Mouse (Mus musculus) heart, embryonic 16.5 days (tissue): ENCODE measurements around the gene Papss2. TPM values are rescaled to one million over a fixed set of nuclear protein-coding genes. Genes with fewer than 3 reads are reported as not detected.

Source experiments
- ATAC-seq: fragments of 200-750 bp; cut with Nextera tagmentation; replicated peaks from 2 replicates; pipeline ENCODE4 v1.8.0; 2017; ENCODE audit warnings: moderate number of reproducible peaks; ENCODE audit not compliant: insufficient read depth, low FRiP score; ENCODE audit errors: extremely low read depth
- H3K27ac ChIP-seq: fragments of 300-500 bp; sonication (generic); 2 replicates; pipeline ENCODE4 v1.5.1; 2014; ENCODE audit warnings: mild to moderate bottlenecking, low read length, control low read depth, moderate library complexity
- H3K27me3 ChIP-seq: fragments of 300-500 bp; sonication (generic); 2 replicates; pipeline ENCODE4 v1.6.1; 2014; ENCODE audit warnings: low read length, mixed read lengths; ENCODE audit not compliant: control insufficient read depth, insufficient read depth
- H3K36me3 ChIP-seq: fragments of 300-500 bp; sonication (generic); 2 replicates; pipeline ENCODE4 v1.6.1; 2014; ENCODE audit not compliant: control insufficient read depth, insufficient read depth
- H3K4me1 ChIP-seq: fragments of 300-500 bp; sonication (generic); 2 replicates; pipeline ENCODE4 v1.6.1; 2014; ENCODE audit warnings: low read length, mixed read lengths; ENCODE audit not compliant: control insufficient read depth, insufficient read depth
- H3K4me2 ChIP-seq: fragments of 300-500 bp; sonication (generic); 2 replicates; pipeline ENCODE4 v1.6.1; 2014; ENCODE audit warnings: low read depth, mild to moderate bottlenecking, control low read depth, low read length
- H3K4me3 ChIP-seq: fragments of 300-500 bp; sonication (generic); 2 replicates; pipeline ENCODE4 v1.5.1; 2014; ENCODE audit warnings: mild to moderate bottlenecking, control low read depth, low read length
- H3K9ac ChIP-seq: fragments of 300-500 bp; sonication (generic); 2 replicates; pipeline ENCODE4 v1.6.1; 2014; ENCODE audit warnings: low read length, control low read depth
- H3K9me3 ChIP-seq: fragments of 300-500 bp; sonication (generic); replicated peaks from 2 replicates; pipeline ENCODE4 v1.6.1; 2016; ENCODE audit warnings: low read length; ENCODE audit not compliant: control insufficient read depth
- WGBS: fragments of 180-500 bp; shearing (Covaris S2); extraction: QIAGEN DNeasy Blood & Tissue Kit; methylation state at CpG from one replicate; pipeline ENCODE4 v1.1.7; 2014; 5-methylcytosine and 5-hydroxymethylcytosine counted together
- polyA plus RNA-seq: library from polyadenylated mRNA; unstranded; fragments of >200 nt; fragmentation: Nextera tagmentation; extraction: Ambion mirVana; gene quantifications from 2 replicates; pipeline ENCODE4 v1.2.1, GENCODE M21; 2015

Gene Papss2
- polyA plus RNA-seq, 1 experiment from 2014 or later, result 5.8 TPM

DNA sequence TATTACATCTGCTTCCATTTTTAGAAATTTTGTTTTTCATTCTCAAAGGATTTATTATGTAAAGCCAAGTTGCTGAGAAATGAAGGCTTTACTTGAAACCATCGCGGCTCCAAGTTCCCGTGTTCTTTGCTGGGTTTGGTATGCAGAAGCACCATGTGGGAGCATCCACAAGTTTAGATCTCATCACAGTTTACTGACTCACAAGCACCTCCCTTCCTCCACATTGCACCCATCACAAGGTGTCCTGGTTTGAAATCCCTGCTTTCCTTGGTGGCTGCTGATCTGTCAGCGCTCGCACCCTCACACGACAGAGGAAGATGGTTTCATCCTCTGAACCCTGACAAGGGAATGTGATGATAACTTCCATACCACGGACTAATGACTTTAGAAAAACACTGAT, 45.9 kb downstream of the Papss2 start:
- H3K27ac ChIP-seq, result no peak overlapping the region
- ATAC-seq, result no peak
- peaks cover 6% of the 10 kb centered on the region for H3K36me3 ChIP-seq
- no peak overlapping the region for H3K4me2 ChIP-seq
- H3K9me3 ChIP-seq, result no peaks in the 10 kb centered on the region; the same call in 1 of the 2 replicates
- WGBS, result 77% methylated on average over 7 of the region's 7 CpGs
- H3K4me3 ChIP-seq, result no peak overlapping the region
- no peaks in the 10 kb centered on the region for H3K27me3 ChIP-seq
- H3K9ac ChIP-seq, result no peak overlapping the region
- H3K4me1 ChIP-seq, result peaks cover 16% of the 10 kb centered on the region

DNA sequence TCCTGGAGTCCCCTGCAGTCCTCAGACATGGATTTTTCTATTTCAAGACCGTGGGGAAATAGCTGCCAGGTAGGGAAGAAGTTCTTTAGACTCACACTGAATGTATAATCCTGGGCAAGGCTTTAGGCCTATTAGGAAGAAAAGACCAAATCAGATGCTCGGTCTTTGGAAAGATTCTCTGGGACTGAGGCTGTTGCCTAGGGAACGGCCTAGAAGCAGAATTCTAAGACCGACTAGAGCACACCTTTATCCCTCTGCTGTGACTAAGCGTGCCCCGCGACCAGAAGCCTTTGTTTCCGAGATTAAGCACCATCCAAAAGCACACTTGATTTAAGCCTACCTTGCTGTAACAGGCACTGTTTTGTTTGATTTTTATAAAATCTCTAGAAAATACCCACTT, 46.4 kb downstream of the Papss2 start:
- Histone ChIP-seq H3K36me3 (peaks cover 6% of the 10 kb centered on the region), H3K27me3 (no peaks in the 10 kb centered on the region), H3K4me2 (no peak overlapping the region), H3K4me3 (no peak overlapping the region), H3K9ac (no peak overlapping the region), H3K9me3 (no peaks in the 10 kb centered on the region; the same call in 1 of the 2 replicates), H3K27ac (no peak overlapping the region), H3K4me1 (peaks cover 13% of the 10 kb centered on the region)
- 90% methylated on average over 8 of the region's 8 CpGs for WGBS
- ATAC-seq, result no peak

DNA sequence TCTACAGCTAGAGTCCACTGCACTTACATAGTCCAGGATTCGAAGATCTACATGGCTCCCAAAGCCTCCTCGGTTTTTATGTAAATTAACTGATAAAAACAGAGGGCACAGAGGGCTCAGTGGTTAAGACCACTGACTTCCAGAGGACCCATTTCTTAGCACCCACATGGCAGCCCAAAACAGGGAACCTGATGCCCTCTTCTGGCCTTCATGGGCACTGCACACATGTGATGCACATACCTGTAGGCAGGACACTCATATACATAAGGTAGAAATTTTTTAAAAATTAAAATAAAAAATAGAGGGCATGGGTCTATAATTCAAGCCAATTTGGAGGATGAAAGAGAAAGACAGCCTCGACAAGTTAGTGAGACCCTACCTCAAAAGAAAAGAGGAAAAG, 48.1 kb downstream of the Papss2 start:
- Histone ChIP-seq H3K9ac (no peak overlapping the region), H3K36me3 (peaks cover 6% of the 10 kb centered on the region), H3K4me2 (no peak overlapping the region), H3K27me3 (no peaks in the 10 kb centered on the region), H3K9me3 (no peaks in the 10 kb centered on the region; the same call in 1 of the 2 replicates), H3K4me3 (no peak overlapping the region), H3K4me1 (no peaks in the 10 kb centered on the region; the same call in 1 of the 2 replicates), H3K27ac (no peak overlapping the region)
- WGBS, result 87% methylated on average over 3 of the region's 3 CpGs
- no peak for ATAC-seq

DNA sequence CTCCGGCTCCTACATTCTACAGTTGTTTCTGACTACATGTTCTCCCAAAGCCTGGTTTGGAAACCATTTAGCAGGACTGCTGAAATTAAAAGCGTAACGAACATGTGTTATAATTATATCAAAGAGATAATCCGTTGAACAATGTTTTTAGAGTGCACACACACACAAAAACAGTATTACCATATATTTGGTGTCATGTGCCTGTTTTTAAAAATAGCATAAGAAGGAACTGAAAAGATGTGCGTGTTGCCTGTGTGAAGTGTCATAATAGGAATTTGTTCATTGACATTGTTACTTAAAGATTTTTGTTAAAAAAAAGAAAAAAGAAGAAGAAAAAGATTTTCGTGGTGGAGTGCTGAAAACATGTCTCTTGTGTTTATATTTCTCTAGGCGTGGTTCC, 50.3 kb downstream of the Papss2 start:
- Histone ChIP-seq H3K4me1 (no peaks in the 10 kb centered on the region; the same call in 1 of the 2 replicates), H3K27ac (no peak overlapping the region), H3K9ac (no peak overlapping the region), H3K27me3 (no peaks in the 10 kb centered on the region), H3K4me2 (no peak overlapping the region), H3K9me3 (no peaks in the 10 kb centered on the region; the same call in 1 of the 2 replicates), H3K36me3 (peaks cover 6% of the 10 kb centered on the region), H3K4me3 (no peak overlapping the region)
- ATAC-seq, result no peak
- WGBS, result 86% methylated on average over 7 of the region's 7 CpGs

DNA sequence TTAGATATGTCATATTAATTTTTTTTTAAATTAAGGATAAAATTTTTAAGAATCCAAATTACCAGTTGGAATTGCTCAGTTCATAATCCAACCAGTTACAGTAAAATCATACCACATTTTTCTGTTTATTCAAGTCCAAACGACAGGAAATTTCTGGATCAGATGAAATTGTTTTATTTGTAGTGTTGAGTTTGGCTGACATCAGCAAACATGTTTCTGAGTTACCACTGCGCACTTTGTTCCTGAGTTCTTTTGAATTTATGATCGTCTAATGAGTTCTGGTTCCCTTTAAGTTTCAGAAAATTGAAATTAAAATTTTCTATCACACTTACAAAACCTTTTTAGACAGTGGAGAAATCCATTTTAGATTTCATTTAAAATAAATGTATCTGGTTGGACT, 50.8 kb downstream of the Papss2 start:
- H3K36me3 ChIP-seq, result peaks cover 6% of the 10 kb centered on the region
- H3K9ac ChIP-seq, result no peak overlapping the region
- H3K27me3 ChIP-seq, result no peaks in the 10 kb centered on the region
- no peaks in the 10 kb centered on the region; the same call in 1 of the 2 replicates for H3K4me1 ChIP-seq
- H3K4me2 ChIP-seq, result no peak overlapping the region
- no peaks in the 10 kb centered on the region; the same call in 1 of the 2 replicates for H3K9me3 ChIP-seq
- WGBS, result 85% methylated on average over 3 of the region's 3 CpGs
- no peak for ATAC-seq
- H3K4me3 ChIP-seq, result no peak overlapping the region
- no peak overlapping the region for H3K27ac ChIP-seq

DNA sequence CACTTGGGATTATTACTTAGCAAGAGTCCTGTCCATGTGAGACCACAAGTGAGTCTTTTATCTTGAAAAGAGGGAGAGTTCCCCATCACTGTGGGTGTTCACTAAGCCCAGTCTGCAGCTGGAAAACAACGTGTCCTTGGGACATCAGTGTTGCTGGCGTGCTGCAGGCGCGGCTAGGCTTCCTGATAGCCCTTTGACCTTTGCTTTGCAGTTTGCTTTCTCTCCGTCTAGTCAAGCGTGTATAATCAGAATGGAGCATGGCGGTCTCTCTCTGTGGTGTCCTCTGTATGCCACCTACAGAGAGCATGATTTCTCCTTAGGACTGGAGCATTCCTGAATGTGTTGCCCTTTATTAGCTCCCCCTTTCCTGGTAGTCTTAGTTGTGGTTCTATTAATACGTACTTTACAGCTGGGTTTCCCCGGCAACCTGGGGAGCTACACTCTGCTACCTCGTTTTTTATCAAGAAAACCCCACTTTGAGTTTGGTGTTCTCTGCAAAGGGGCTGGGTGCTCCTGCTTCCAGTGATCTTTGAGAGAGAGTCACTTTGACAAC, 52.5 kb downstream of the Papss2 start:
- Histone ChIP-seq H3K4me3 (no peak overlapping the region), H3K4me2 (0 out of 2 replicates have a peak overlapping the region, but pooled peaks have one; percentile 13), H3K9me3 (no peaks in the 10 kb centered on the region; the same call in 1 of the 2 replicates), H3K4me1 (no peaks in the 10 kb centered on the region; the same call in 1 of the 2 replicates), H3K27ac (no peak overlapping the region), H3K27me3 (no peaks in the 10 kb centered on the region), H3K9ac (no peak overlapping the region), H3K36me3 (peaks cover 6% of the 10 kb centered on the region)
- 31% methylated on average over 10 of the region's 10 CpGs for whole genome bisulfite sequencing
- no peak for ATAC-seq

DNA sequence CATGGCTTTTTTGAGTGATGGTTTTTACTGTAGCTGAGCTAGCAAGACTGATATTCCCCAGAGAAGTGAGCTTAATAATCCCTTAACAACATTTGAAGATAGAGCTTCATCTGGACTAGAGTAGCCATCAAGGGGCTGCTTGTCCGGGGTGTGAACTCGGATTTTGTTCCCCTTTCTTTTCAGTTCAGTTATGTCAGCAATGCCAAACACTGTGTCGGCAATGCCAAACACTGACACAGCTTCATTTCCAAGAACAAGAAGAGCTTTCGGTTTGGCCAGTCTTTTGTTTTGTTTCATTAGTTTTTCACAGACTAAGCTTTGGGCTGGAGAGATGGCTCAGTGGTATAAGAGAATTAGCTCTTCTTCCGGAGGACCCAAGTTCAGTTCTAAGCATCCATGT, 55.5 kb downstream of the Papss2 start:
- 87% methylated on average over 5 of the region's 5 CpGs for WGBS
- Histone ChIP-seq H3K27me3 (no peaks in the 10 kb centered on the region), H3K9me3 (no peaks in the 10 kb centered on the region), H3K27ac (no peak overlapping the region), H3K4me2 (no peak overlapping the region), H3K36me3 (no peaks in the 10 kb centered on the region), H3K4me3 (no peak overlapping the region), H3K4me1 (no peaks in the 10 kb centered on the region; the same call in 1 of the 2 replicates), H3K9ac (no peak overlapping the region)
- no peak for ATAC-seq

DNA sequence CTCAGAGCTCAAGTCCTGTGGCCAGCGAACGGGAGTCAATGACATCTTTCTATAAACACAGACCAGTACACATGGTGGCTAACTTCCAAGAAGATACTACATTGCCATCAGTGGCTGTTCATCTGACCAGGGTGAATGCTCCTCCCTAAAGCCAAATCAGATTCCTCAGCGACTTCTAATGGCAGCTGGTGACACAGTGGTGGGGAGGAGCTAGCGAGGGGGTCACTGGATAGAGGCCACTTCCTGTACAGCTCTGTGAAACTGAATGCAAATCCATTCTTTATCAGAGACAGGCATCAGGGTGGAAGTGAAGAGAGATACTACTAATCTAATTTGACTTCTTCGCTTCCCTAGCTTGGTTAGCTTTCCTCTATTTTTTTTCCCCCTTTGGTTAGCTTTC, 57.5 kb downstream of the Papss2 start:
- H3K9me3 ChIP-seq, result no peaks in the 10 kb centered on the region
- no peak overlapping the region for H3K9ac ChIP-seq
- 73% methylated on average over 5 of the region's 5 CpGs for WGBS
- H3K4me3 ChIP-seq, result no peak overlapping the region
- no peak overlapping the region for H3K27ac ChIP-seq
- ATAC-seq, result no peak
- H3K4me1 ChIP-seq, result no peaks in the 10 kb centered on the region
- H3K27me3 ChIP-seq, result no peaks in the 10 kb centered on the region
- H3K36me3 ChIP-seq, result no peaks in the 10 kb centered on the region
- H3K4me2 ChIP-seq, result no peak overlapping the region

DNA sequence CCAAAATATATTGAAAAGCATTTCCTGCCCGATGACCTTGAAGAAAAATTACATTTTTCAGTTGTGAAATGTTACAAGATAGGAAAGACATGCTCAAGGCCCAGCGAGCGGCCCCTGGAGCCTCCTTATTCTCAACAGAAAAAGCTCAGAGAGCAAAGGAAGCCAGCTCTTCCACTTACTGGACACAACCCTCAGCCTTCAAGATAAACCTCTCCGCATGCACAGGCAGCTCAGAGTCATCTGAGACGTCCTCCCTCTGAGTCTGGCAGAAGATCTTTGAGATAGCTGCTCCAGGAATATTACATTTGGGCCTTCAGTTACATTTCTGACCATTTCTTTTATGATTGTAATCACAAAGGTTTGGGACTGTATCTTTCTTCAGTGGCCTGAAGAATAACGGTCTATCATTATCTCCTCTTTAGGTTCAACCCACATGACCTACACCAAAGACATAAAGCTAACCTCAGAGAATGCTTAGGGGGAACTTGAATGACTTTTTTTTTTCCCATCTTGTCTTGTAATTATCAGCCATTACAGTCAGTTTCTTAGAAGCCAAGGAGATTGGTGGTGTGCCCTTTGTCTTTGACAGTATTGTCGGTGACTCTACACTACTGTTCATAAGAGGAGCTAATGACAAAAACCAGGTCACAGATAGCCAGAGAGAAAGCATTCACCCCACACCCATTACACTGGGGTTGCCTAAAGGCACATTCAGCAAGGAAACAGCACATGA, 58.2 kb downstream of the Papss2 start:
- Histone ChIP-seq H3K9me3 (no peaks in the 10 kb centered on the region), H3K9ac (no peak overlapping the region), H3K4me3 (no peak overlapping the region), H3K4me2 (no peak overlapping the region), H3K36me3 (no peaks in the 10 kb centered on the region), H3K27me3 (no peaks in the 10 kb centered on the region), H3K4me1 (no peaks in the 10 kb centered on the region), H3K27ac (no peak overlapping the region)
- 66% methylated on average over 7 of the region's 7 CpGs for WGBS
- ATAC-seq, result no peak
